Mouse (Mus musculus) lung, postnatal 10 days (tissue): ENCODE measurements around the gene Gm37240.
A peak's percentile ranks its signal among the peaks of the same experiment; 100 is the strongest.

Source experiments
- DNase-seq: peaks from one replicate; pipeline ENCODE4 v3.0.0; 2021

Gm37240 gene

GRCm38 (mm10) chr3:84542450-84542849 lies 1344.9 kb downstream of the Gm37240 start:
- peak; percentile 62 for DNase-seq

DNA sequence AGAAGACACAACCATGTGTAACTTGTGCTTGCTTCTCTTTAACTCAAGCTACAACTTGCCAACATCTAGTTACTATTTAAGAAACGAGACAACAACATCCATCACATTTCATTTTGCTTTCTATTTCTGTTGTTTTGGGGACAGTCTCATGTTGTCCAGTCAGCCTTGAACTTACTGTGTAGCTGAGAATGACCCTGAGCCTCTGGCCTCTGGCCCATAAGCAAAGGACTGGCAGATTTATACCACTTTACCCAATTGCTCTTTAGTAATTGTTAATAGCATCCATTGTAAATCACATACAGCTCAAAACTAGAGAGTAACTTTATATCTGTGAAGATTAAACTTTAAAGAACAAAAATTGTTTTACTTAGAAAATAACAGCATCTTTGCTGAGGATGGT lies 1345.4 kb downstream of the Gm37240 start:
- DNase-seq, result no peak

DNA sequence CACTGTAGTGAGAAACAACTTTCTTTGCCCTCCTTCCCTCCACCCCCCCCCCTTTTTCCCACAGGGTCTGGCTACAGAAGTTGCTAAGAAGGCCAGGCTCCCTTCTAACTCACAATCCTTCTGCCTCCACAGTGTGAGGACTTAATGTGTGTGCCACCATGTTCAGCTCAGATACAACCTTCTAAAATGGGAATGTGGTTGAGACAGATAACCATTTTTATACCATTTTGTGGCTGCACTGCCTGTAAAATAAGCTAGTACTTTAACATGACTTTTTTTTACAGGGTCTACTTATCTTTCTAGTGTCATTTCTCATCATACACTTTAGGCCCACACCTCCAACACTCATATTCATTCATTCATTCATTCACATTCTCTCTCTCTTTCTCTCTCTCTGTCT lies 1346.7 kb downstream of the Gm37240 start:
- no peak for DNase-seq

DNA sequence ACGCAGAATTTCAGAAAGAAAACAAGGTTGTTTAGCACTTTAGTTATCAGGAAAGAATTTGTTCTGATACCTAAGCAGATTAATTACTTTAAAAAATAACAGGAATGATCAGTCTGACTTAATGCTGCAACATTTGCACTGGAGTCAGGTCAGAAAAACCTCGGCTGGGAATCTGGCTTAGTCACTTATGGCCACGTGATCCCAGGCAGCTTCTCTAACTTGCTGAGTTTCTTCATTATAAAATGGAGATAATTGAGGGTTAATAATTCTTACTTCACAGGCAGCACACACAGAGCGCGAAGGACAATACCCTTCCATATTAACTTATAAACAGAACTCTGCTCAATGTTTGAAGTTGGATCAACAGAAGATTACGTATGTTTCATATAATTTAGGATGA lies 1350.3 kb downstream of the Gm37240 start:
- DNase-seq, result no peak

GRCm38 (mm10) chr3:84533227-84533626 lies 1354.1 kb downstream of the Gm37240 start:
- no peak for DNase-seq

DNA sequence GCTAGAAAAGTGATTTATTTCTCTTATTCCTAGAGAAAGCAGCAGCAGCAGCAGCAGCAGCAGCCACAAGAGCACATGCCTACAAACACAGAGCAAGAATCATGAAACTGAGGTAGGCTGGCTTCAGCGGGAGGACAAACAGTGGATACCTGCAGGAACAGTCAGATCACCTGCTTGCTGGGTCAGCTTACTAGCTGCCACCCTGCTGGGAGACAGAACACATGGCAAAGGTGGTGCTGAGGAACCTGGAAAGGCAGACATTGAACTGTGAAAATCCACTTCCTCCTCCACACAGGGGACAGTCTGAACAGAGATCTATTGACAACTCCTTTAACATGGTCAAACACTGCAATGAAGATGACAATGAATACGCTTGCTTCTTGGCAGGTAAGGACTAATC lies 1358.3 kb downstream of the Gm37240 start:
- DNase-seq, result no peak

- DNase-seq, result no peak
Observed at GRCm38 (mm10) chr3:84524952-84525351, 1362.4 kb downstream of the Gm37240 start.

GRCm38 (mm10) chr3:84516163-84516562 lies 1371.2 kb downstream of the Gm37240 start:
- DNase-seq, result no peak

GRCm38 (mm10) chr3:84512774-84513515 lies 1374.4 kb downstream of the Gm37240 start:
- no peak for DNase-seq

GRCm38 (mm10) chr3:84505193-84505592 lies 1382.1 kb downstream of the Gm37240 start:
- no peak for DNase-seq

DNA sequence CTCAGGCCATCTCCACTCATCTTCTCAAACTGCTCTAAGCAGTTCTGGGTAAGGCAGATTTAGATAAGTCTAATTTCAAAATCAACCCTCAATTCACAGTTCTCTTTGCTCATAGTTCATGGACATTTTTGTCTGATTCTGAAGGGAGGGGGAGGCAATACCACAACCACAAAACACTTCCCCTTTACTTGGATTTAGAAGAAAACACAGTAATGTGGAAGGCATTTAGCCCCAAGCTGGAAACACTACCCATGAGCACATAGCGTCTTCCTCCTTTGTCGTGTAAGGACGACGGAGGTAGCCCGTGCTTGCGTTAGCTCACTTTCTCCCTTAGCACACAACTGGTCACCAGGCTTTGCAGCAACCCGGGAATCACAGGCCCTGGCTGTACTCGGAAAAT lies 1383.0 kb downstream of the Gm37240 start:
- no peak for DNase-seq

- no peak for DNase-seq
Observed at GRCm38 (mm10) chr3:84502101-84502500, 1385.2 kb downstream of the Gm37240 start.

DNA sequence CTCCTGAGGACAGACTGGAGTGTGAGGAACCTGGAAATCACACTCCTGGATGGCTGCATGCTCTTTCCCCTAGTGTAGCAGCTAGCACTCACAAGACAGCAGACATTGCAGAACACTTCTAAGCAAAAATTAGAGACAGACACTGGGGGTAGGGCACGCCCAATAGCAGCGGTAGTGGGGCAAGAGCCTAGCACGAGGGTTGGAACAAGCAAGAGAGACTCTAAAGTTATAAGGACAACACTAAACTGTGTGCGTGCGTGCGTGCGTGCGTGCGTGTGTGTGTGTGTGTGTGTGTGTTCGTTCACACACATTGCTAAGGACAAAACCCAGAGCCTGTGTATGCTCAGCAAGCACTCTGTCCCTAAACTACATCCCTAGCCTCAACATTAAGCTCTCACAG lies 1386.8 kb downstream of the Gm37240 start:
- DNase-seq, result no peak

DNA sequence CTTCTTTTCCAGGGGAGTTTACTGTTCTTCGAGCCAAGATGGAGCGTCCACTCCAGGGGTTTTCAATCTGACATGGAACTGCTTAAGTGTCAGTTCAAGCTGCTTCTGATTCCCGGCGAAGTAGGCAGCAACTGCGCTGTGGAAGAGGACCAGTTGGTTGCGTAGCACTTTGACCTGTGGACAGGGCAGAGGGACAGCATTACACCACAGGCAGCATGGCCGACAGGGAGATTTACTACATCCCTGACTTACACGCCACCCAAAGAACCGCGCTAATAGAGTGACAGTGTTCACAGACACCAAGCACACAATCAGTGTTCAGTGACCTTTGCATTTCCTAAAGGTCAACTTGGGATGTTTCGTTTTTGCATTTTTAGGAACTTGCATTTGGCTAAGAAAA lies 1389.6 kb downstream of the Gm37240 start:
- no peak for DNase-seq

- no peak for DNase-seq
Observed at GRCm38 (mm10) chr3:84492657-84493056, 1394.7 kb downstream of the Gm37240 start.

- DNase-seq, result no peak
Observed at GRCm38 (mm10) chr3:84492148-84492547, 1395.2 kb downstream of the Gm37240 start.

GRCm38 (mm10) chr3:84488716-84489115 lies 1398.6 kb downstream of the Gm37240 start:
- DNase-seq, result no peak

- no peak for DNase-seq
Observed at GRCm38 (mm10) chr3:84484891-84485290, 1402.4 kb downstream of the Gm37240 start.

DNA sequence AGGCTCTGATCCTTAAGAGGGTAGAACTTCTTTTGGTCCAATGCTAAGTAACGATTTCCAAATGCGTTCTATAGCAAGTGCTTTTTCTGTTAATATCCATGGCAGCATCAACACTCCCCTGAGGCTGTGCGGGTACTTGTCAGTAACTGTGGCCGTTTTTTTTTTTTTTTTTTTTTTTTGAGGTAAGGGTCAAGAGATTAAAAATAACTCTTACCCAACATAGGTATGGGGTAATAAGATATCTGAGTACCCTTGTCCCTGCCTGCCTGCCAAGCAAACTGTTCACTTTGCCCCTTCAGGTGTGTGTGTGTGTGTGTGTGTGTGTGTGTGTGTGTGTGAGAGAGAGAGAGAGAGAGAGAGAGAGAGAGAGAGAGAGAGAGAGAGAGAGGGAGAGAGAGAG lies 1403.0 kb downstream of the Gm37240 start:
- DNase-seq, result no peak

DNA sequence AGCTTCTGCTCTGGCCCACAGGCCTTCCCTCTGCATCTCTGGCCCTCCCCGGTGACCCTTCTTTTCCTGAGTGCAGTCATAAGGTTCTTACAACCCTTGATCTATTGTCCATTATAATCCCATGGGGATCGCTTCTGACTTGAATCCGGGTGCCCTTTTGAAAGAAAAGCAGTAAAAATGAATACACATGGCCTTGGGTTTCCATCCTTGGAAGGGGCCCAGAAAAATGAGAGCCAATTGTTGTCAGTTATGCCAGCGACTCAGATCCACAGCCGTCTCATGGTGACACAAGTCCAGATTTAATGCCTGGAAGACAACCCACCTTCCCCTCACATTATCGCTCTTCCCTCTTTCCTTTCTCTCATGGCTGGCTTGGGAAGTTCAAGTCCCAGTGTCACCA lies 1405.2 kb downstream of the Gm37240 start:
- no peak for DNase-seq

DNA sequence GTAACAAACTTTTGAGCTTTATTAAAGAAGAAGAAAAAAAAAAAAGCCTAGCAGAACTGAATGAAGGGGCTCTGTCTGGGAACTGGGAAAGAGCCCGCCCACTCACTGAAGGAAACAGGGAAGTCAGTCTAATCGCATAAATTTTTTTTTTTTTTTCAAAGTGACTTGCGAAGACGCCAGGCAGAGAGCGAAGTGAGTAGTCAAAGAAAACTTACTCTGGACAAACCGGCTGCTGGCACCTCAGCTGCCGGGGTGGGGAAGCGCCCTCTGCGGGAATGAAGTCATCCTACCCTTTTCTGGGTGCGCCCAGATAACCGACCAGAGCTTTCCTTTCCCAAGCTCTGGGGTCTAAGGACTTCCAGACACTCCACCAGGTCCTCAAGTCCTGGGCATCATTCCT lies 1406.2 kb downstream of the Gm37240 start:
- DNase-seq, result peak; percentile 70

DNA sequence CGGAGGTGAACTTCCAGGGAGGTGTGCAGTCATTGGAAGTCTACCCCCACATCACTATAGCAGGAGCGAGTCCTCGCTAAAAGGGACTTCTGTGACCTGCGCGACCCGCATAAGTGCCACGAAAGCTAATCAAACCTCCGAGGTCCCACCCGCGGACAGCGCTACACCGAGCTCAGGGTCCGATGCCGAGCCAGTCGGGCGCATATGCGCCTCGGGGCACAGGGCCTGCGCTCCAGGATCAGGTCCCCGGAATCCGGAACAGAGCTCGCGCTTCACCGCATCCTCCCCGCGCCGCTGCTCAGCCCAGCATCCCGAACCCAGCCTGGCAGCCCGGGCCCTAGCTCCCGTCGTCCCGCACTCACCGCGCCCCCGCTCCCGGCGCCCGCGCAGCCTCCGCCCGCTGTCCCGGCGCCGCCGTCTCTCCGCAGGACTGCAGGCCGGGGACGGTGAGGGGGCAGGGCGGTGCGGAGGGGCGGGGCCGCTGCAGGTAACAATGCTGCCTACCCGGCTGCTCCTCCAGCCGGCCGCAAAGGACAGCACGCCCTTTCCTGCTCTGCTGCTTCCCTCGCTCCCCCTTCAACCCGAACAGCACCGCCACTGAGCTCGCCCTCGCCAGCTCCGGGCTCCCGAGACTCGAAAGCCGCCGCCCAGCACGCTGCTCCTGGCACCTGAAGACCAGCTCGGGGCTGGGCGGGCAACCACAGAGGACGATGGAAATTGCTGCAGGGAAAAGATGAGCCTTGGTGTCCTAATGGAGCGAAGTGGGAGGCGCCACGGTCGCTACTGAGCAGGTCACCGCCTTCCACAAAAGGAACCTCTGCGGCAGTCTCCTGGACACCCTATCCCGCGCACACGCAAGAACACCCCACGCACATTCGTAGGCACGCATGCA lies 1407.1 kb downstream of the Gm37240 start, which contains the start of gene Fhdc1:
TSS of gene Fhdc1 (minus strand) at position 424 of the 892 bp plus-strand sequence.
- DNase-seq, result peak; percentile 70

DNA sequence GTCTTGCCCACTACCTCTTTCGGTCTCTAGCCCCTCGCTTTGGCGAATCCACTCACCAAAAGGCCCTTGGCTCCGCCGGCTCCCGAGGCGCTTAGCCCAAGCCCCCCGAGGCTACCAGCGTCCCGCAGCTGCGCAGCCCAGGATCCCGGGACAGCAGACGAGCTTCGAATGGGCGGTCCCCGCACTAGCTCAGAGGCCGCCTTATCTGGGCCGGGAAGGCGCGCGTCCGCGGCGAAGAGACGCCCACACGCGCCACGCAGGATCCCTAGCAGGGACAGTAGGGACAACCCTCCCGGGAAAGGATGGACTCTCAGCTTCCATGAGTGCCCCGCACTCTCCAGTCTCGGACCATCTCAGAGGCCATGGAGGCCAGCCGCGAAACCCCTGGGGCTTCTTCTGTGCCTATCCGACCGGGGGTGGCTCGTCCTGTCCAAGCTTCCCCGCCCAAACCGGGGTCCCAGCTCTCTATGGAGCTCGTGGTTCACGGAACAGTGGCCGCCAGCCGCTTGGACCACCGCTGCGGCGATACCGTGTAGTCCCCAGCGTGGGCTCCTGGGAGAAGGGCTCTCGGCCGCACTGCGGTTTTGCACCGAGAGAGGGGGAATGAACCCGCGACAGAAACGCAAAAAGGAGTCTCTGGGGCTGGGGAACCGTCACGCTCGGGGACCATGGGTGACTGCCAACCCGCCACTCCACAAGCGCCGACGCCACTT lies 1407.9 kb downstream of the Gm37240 start:
- peak; percentile 73 for DNase-seq
